Mouse (Mus musculus) testis, adult 2 months (tissue): ENCODE data around the gene Cacna1a.

Experiments used
- CTCF ChIP-seq: fragments of 200-500 bp; IDR thresholded peaks from 2 replicates; pipeline ENCODE4 v1.5.1; 2012; ENCODE audit warnings: low read depth, mild to moderate bottlenecking, inconsistent platforms, low read length, moderate library complexity; ENCODE audit not compliant: control insufficient read depth, insufficient read depth, insufficient replicate concordance
- POLR2A ChIP-seq: fragments of 200-500 bp; IDR thresholded peaks from 2 replicates; pipeline ENCODE4 v1.6.1; 2012; ENCODE audit warnings: low read depth, mild to moderate bottlenecking, inconsistent platforms, low read length, moderate library complexity; ENCODE audit not compliant: control insufficient read depth

DNA sequence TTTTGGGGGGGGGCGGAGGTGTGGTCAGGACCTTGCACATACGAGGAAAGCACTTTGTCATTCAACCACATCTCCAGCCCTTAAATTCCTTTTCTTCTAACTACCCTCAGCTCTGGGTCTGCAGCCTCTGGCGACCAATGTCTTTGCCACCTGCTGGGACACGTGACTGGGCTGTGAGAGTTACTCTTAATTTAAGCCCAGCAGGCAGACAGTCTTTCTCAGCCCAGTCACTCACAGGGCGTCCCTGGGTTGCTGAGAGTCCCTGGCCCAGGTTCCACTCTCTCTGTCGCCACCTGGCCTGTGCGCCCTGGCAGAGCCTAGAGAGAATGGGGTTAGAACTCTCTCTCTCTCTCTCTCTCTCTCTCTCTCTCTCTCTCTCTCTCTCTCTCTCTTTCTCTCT is 48.9 kb upstream of the Cacna1a start:
- TF ChIP-seq CTCF = no peak
- no peak for TF ChIP-seq POLR2A
